Mouse (Mus musculus) gastrocnemius, postnatal 36 days (tissue): Measurements from ENCODE around the gene Slc5a4b. TPM values are rescaled to one million over a fixed set of nuclear protein-coding genes. Genes with fewer than 3 reads are reported as not detected.
A peak's percentile ranks its signal among the peaks of the same experiment; 100 is the strongest.

Experiments used
- DNase-seq, 2 experiments: peaks; one replicate each; pipeline ENCODE4 v3.0.0; 2022
- intact Hi-C: fragments of 180-260 bp; cut with DNase I; formaldehyde crosslinking; loops from one replicate; pipeline ENCODE4 v1.15.1; 2025
- total RNA-seq, 2 experiments: library from RNA; stranded (reverse); gene quantifications; 2 replicates each; pipeline ENCODE4 v1.2.3; 2021

Gene Slc5a4b
- total RNA-seq, 2 experiments from 2014 or later = not detected

- DNase-seq = no peak
- intact Hi-C loops = no loop called here
Measured at GRCm38 (mm10) chr10:76046754-76047153, 64.0 kb downstream of the Slc5a4b start.

- intact Hi-C loops = no loop called here
- DNase-seq = no peak
Measured at GRCm38 (mm10) chr10:76045343-76045742, 65.4 kb downstream of the Slc5a4b start.

GRCm38 (mm10) chr10:76036962-76037361 lies 73.8 kb downstream of the Slc5a4b start:
- intact Hi-C loops = no loop called here

DNA sequence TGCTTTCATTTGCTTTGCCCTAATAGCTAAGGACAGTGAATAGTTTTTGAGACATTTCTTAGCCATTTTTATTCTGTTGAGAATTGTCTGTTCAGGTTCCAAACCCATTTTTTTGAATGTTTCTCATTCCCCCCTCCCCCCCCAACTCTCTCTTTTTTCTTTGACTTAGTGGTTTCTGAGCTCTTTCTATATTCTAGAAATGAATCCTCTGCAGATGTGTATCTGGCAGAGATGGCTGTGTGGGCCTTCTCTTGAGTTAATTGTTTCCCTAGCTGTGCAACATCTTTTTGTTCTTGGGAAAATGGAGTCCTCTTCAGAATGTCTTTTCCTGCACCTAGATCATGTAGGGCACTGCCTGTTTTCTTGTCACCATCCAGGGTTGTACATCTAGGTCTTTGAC lies 75.5 kb downstream of the Slc5a4b start:
- intact Hi-C loops = no loop called here
- no peak for DNase-seq

More at GRCm38 (mm10) chr10:76036962-76037361, 73.8 kb downstream of the Slc5a4b start:
- no peak for DNase-seq

DNA sequence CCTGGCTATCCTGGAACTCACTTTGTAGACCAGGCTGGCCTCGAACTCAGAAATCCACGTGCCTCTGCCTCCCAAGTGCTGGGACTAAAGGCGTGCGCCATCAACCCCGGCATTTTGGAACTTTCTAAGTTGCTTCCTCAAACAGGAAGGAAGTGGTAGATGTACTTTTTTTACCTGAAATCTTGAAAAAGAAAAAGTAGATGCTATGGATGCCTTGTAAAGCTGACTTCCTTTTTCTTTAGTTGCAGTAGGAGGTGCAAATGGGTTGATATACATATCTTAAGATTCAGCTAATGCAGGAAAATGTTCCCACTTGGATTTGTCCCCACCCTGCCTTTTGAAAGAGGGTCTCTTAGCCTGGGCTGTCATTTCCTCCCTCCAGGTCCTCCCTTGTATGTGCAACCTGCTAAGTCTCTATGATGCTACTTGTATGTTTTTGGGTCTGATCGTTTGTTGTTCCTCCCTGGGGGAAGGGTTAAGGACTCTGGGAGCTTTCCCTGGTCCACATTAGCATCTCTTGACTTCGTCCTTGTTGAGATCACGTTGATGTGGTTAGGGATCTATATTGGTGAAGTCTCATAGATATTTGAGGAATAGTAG lies 76.7 kb downstream of the Slc5a4b start:
- intact Hi-C loops = no loop called here
- DNase-seq = no peak

DNA sequence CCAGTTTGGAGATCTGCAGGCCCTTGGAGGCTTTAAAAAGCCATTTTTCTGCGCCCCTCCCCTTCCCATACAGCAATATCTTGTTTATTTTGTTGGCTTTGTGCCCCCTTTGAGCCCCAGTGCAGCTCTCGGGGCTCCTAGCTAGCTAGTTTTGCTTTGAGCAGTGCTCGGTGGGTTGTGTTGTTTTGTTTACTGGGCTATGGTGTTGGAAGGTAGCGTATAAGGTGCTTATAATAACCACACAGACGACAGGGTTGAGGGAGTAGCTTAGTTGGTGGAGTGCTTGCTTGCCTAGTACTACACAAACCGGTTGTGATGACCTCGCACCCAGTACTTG lies 77.7 kb downstream of the Slc5a4b start:
- intact Hi-C loops = no loop called here
- DNase-seq = no peak

DNA sequence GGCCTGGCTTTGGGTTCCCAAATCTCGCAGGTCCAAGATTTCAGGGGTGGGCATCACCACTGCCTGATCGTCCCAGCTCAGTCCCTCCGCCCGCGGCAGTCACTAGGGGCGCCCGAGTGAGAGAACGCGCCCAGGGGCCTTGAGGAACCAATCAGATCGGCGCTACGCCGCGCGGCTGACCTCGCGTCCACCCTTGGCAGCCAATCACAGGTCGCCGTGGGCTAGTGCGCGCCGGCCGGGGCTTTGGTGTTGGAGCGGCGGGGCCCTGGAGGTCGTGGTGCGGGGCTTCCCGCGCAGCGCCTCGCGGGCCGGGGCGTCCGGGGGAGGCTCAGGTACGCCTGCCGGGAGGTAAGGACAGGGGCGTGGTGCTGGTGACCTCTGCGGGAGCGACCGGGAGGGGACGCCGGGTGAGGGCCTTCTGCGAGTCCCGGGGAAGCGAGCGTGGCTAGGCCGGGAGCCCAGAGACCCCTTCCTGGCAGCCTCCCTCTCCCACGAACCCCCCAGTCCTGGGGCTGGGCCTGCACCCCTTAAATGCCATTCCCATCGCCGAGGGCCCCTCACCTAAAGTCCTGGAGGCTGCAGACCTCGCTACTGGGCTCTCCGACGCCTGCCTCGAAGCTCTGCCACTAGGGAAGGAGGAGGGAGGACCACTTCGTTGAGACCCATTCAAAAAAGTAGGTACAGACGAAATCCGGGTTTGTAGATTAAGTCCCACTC lies 78.2 kb downstream of the Slc5a4b start, which contains the start of gene Zfp280b:
Gene Zfp280b (plus strand): TSS at position 249 of the 717 bp plus-strand sequence.
- intact Hi-C loops = no loop called here

GRCm38 (mm10) chr10:76031511-76032401 lies 79.0 kb downstream of the Slc5a4b start:
- DNase-seq = no peak
- intact Hi-C loops = no loop called here

More for the DNA sequence above, 78.2 kb downstream of the Slc5a4b start, which contains the start of gene Zfp280b:
- peak; percentile 88 to 91 for DNase-seq

GRCm38 (mm10) chr10:76030496-76030895 lies 80.3 kb downstream of the Slc5a4b start:
- intact Hi-C loops = no loop called here
- DNase-seq = no peak

DNA sequence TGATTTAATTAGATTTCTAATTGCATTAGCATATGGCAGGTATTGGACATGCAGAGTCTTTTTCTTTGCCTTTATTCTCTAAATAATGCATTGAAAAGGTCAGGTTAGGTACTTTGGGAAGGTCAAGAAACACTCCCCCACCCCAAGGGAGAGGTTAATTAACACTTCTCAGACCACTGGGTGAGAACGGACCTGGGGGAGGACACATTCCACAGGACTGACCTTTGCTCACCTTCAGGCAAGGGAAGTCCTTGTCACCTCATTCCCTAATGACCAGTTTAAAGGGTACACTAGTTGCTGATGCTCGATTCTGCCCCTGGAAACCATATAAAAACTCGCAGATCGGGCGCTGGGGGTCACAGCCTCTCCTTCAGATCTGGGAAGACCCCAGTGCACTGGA lies 81.5 kb downstream of the Slc5a4b start:
- intact Hi-C loops = no loop called here
- no peak for DNase-seq

GRCm38 (mm10) chr10:76028396-76028795 lies 82.4 kb downstream of the Slc5a4b start:
- intact Hi-C loops = no loop called here
- DNase-seq = no peak

DNA sequence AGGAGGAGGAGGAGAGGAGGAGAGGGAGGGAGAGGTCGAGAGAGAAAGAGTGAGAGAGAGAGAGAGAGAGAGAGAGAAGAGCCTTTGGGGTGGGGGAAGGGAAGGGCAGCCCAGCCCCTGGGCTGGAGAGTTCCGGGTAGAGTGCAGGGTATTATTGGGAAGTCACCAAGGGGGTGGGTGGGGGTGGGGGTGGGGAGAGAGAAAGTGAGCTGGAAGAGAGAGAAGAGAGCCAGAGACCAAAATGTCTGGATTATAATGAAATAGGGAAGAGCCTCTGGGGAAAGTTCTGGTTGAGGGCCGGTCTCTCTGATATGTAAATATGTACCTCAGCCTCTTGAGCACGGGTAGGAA lies 82.8 kb downstream of the Slc5a4b start:
- intact Hi-C loops = no loop called here
- DNase-seq = no peak

GRCm38 (mm10) chr10:76027127-76028015 lies 83.4 kb downstream of the Slc5a4b start:
- no peak for DNase-seq
- intact Hi-C loops = no loop called here

DNA sequence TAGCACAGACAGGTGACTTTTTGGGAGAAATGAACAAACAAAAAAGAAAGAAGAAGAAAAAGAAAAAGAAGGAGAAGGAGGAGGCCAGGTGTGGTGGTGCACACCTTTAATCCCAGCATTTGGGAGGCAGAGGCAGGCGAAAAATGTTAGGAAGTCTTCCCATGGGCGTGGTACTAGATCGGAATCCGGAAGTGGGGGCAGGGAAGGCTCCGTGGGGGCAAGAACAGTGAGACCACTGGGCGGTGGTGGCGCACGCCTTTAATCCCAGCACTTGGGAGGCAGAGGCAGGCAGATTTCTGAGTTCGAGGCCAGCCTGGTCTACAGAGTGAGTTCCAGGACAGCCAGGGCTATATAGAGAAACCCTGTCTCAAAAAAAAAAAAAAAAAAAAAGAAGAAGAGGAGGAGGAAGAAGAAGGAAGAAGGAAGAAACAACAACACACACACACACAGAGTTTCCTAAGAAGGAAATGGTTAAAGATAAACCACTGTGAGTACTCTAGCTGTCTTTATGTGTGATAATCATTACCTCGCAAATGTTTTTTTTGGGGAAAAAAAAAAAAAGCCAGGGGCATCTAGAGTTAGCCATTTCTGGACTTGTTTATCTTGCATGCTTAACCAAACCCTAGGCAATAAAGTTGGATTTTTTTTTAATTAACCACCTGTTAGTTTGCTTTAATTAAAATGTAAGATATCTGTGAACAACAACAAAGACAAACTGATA lies 85.1 kb downstream of the Slc5a4b start:
- intact Hi-C loops = no loop called here
- no peak for DNase-seq

DNA sequence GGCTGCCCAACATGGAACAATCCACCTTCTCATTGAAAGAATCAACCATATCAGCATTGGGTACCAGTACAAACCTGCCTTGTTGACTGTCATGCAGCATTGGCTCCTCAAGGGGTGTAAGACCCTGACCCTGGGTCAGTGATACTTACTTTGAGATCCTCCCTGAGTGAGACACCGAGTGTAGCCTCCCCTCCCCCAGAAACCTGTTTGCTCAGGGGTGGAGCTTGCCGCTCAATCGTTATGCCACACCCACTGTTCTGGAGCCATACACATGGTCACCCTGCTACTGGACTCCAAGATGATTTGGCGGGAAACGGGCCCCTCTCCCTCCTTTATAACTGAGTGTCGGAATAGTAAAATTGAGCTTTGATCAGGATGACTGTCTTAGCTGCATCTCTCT lies 86.8 kb downstream of the Slc5a4b start:
- intact Hi-C loops = no loop called here
- DNase-seq = no peak

DNA sequence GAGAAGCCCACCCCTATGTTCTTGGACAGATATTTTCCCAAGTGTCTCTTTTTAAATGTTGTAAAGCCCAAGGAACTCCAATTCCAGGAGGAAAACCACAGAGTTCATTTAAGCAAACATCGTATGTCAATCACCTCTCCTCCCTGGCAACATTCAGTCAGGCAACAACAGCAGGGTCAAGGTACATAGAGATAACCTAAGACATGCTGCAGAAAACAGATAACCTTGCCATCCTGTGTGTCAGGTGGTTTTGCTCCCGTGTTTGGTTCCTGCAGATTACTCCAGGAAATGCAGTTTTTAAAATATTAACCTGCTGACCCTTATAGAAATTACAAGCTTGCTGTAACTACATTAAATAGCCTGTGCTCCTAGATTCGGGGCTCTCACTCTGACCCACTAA lies 89.0 kb downstream of the Slc5a4b start:
- intact Hi-C loops = no loop called here

DNA sequence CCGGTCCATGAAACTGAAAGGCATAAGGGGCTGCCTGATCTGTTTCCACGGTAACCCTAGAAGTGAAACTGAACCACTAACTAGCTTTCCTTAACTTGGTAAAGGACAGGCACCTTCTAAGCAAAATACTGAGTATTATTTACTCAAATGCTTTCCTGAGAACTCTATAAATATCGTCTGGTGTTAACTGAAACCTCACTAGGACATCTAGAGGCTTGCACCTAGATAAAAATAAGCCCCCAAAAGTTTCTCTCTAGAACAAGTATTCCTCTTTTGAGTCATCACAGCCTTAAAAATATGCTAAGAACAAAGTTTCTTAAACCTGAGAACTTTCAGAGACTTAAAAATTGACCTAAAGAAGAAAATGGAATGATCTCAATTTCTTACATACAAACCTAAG lies 93.9 kb downstream of the Slc5a4b start:
- intact Hi-C loops = no loop called here
- no peak for DNase-seq

More for the DNA sequence above, 89.0 kb downstream of the Slc5a4b start:
- no peak for DNase-seq

DNA sequence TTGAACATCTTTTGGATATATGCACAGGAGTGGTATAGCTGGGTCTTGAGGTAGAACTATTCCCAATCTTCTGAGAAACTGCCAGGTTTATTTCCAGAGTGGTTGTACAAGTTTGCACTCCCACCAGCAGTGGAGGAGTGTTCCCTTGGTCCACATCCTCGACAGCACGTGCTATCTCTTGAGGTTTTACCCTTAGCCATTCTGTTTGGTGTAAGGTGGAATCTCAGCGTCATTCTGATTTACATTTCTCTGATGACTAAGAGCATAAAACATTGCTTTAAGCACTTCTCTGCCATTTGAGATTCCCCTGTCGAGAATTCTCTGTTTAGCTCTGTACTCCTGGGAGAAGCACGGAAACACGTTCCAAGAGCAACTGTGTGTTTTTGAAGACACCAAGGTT lies 97.8 kb downstream of the Slc5a4b start:
- no peak for DNase-seq
- intact Hi-C loops = no loop called here

- DNase-seq = no peak
- intact Hi-C loops = loop anchor here (5.0 kb wide), 1 partner anchor 1058 kb away; no protein-coding TSS in a partner anchor
Measured at GRCm38 (mm10) chr10:76009812-76010211, 100.9 kb downstream of the Slc5a4b start.
